Mouse (Mus musculus): Measurements from ENCODE around the gene 1110017D15Rik. TPM values are rescaled to one million over a fixed set of nuclear protein-coding genes. Genes with fewer than 3 reads are reported as not detected.

The 1110017D15Rik gene
- polyA plus RNA-seq, 1 experiment from 2014 or later, result 0.37 TPM

DNA sequence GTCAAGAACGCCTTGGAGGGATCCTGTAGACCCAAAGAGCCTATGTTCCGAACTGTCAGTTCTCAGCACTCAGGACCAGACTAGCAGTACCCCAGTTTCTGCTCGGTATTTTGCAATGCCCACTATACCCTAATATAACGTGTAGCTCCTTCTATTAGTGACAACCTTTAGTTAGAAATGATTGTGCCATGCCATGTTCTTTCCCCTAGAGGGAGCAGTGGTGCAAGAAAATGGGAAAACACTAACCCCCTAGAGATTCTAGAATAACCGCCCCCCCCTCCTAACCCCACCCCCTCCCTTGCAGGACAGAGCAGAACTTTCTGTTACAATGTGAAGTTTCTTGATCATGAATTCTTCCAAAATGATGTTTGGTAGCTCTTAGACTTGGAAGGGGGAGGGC lies 12.8 kb downstream of the 1110017D15Rik start:
- H3K9me3 ChIP-seq (ENCODE audit: low read length), result no peaks in the 10 kb centered on the region
- H3K4me3 ChIP-seq (ENCODE audit: low read length), result no peak overlapping the region
- no peak overlapping the region for H3K9ac ChIP-seq (replicated peaks; ENCODE audit: low read length)
- peaks cover 31% of the 10 kb centered on the region for H3K4me1 ChIP-seq (ENCODE audit: insufficient read depth, low read length)
- 73% methylated on average over 5 of the region's 5 CpGs for WGBS
- H3K27ac ChIP-seq (ENCODE audit: low read length), result no peak overlapping the region
- no peaks in the 10 kb centered on the region for H3K36me3 ChIP-seq (ENCODE audit: insufficient read depth, low read length)
- peaks cover 36% of the 10 kb centered on the region for H3K27me3 ChIP-seq (ENCODE audit: insufficient read depth, low read length)
- ATAC-seq (ENCODE audit: low FRiP score, low TSS enrichment), result no peak
- H3K4me2 ChIP-seq (replicated peaks; ENCODE audit: low read depth, low read length), result no peak overlapping the region

- H3K9ac ChIP-seq (replicated peaks; ENCODE audit: low read length), result peak within 1 kb of the TSS; percentile 65
- H3K4me1 ChIP-seq (ENCODE audit: insufficient read depth, low read length), result peaks cover 44% of the 10 kb centered on the region
- peak within 1 kb of the TSS; percentile 81 for H3K27ac ChIP-seq (ENCODE audit: low read length)
These were observed 14.1 kb downstream of the 1110017D15Rik start, which contains the start of gene AI464131 for GRCm38 (mm10) chr4:41502986-41503412. AI464131 (minus strand) TSS chr4:41503076.

GRCm38 (mm10) chr4:41502171-41502940 lies 14.8 kb downstream of the 1110017D15Rik start:
- Histone ChIP-seq H3K36me3 (ENCODE audit: insufficient read depth, low read length) (no peaks in the 10 kb centered on the region), H3K4me1 (ENCODE audit: insufficient read depth, low read length) (peaks cover 48% of the 10 kb centered on the region), H3K4me3 (ENCODE audit: low read length) (peak overlapping the region; percentile 48), H3K27me3 (ENCODE audit: insufficient read depth, low read length) (peaks cover 52% of the 10 kb centered on the region), H3K9me3 (ENCODE audit: low read length) (no peaks in the 10 kb centered on the region), H3K9ac (replicated peaks; ENCODE audit: low read length) (peak overlapping the region; percentile 65), H3K4me2 (replicated peaks; ENCODE audit: low read depth, low read length) (peak overlapping the region; percentile 68), H3K27ac (ENCODE audit: low read length) (peak overlapping the region; percentile 81)
- WGBS, result 7% methylated on average over 20 of the region's 20 CpGs
- ATAC-seq (ENCODE audit: low FRiP score, low TSS enrichment), result peak; percentile 58

More at GRCm38 (mm10) chr4:41502986-41503412, 14.1 kb downstream of the 1110017D15Rik start, which contains the start of gene AI464131:
- Histone ChIP-seq H3K4me2 (replicated peaks; ENCODE audit: low read depth, low read length) (peak within 1 kb of the TSS; percentile 68), H3K9me3 (ENCODE audit: low read length) (no peaks in the 10 kb centered on the region), H3K27me3 (ENCODE audit: insufficient read depth, low read length) (peaks cover 46% of the 10 kb centered on the region), H3K36me3 (ENCODE audit: insufficient read depth, low read length) (no peaks in the 10 kb centered on the region), H3K4me3 (ENCODE audit: low read length) (peak within 1 kb of the TSS; percentile 48)
- WGBS, result 0% methylated on average over 16 of the region's 18 CpGs
- peak; percentile 95 for ATAC-seq (ENCODE audit: low FRiP score, low TSS enrichment)

DNA sequence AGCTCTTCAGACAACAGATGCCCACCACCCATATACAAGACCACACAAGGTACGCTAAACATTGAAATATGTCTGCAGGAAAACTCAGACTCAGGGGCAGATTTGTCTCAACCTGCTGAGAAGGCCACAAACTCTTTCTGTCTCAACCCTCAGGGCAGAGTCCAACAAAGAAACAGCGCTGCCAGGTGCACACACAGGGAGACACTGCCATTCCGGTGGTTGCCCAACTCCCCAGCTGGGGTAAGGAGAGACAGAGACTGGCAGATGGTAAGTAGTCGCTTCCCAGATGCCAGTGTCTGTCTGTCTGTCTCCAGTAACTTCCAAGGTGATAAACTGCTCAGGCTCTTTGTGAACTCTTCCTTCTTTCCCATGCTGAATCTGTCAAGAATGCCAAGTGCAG lies 16.3 kb downstream of the 1110017D15Rik start:
- 82% methylated on average over 4 of the region's 4 CpGs for WGBS
- H3K4me2 ChIP-seq (replicated peaks; ENCODE audit: low read depth, low read length), result no peak overlapping the region

DNA sequence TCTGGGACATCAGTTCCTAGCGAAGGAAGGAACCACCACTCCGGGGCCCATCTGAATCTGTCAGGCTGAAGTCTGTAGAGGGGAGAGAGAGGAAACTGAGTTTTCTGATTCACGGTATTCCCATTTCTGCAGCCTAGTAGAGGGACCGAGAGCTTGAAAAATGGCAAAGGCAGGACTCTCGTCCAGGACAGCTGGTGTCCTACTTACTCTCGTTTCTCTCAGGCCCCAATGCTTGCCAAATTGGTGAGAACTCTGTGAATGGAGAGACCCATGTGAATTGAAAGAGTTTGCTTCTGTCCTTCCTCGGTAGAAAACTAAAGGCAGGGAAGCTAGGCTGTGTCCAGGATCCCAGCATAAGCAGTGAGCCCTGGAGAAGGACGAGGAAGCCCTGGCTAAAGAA lies 17.5 kb downstream of the 1110017D15Rik start:
- H3K4me3 ChIP-seq (ENCODE audit: low read length), result no peak overlapping the region
- no peak overlapping the region for H3K4me2 ChIP-seq (replicated peaks; ENCODE audit: low read depth, low read length)
- H3K36me3 ChIP-seq (ENCODE audit: insufficient read depth, low read length), result no peaks in the 10 kb centered on the region
- H3K27ac ChIP-seq (ENCODE audit: low read length), result no peak overlapping the region
- no peak overlapping the region for H3K9ac ChIP-seq (replicated peaks; ENCODE audit: low read length)
- ATAC-seq (ENCODE audit: low FRiP score, low TSS enrichment), result no peak
- peaks cover 57% of the 10 kb centered on the region for H3K27me3 ChIP-seq (ENCODE audit: insufficient read depth, low read length)
- 68% methylated on average over 8 of the region's 8 CpGs for WGBS
- peaks cover 39% of the 10 kb centered on the region for H3K4me1 ChIP-seq (ENCODE audit: insufficient read depth, low read length)
- H3K9me3 ChIP-seq (ENCODE audit: low read length), result no peaks in the 10 kb centered on the region

More for the DNA sequence above, 16.3 kb downstream of the 1110017D15Rik start:
- Histone ChIP-seq H3K9me3 (ENCODE audit: low read length) (no peaks in the 10 kb centered on the region), H3K9ac (replicated peaks; ENCODE audit: low read length) (no peak overlapping the region), H3K4me3 (ENCODE audit: low read length) (no peak overlapping the region), H3K27me3 (ENCODE audit: insufficient read depth, low read length) (peaks cover 57% of the 10 kb centered on the region), H3K36me3 (ENCODE audit: insufficient read depth, low read length) (no peaks in the 10 kb centered on the region), H3K27ac (ENCODE audit: low read length) (no peak overlapping the region), H3K4me1 (ENCODE audit: insufficient read depth, low read length) (peaks cover 39% of the 10 kb centered on the region)
- no peak for ATAC-seq (ENCODE audit: low FRiP score, low TSS enrichment)

GRCm38 (mm10) chr4:41498921-41499391 lies 18.2 kb downstream of the 1110017D15Rik start:
- Histone ChIP-seq H3K36me3 (ENCODE audit: insufficient read depth, low read length) (no peaks in the 10 kb centered on the region), H3K9me3 (ENCODE audit: low read length) (no peaks in the 10 kb centered on the region), H3K27ac (ENCODE audit: low read length) (no peak overlapping the region), H3K4me3 (ENCODE audit: low read length) (peak overlapping the region; percentile 39), H3K27me3 (ENCODE audit: insufficient read depth, low read length) (peaks cover 57% of the 10 kb centered on the region), H3K4me1 (ENCODE audit: insufficient read depth, low read length) (peaks cover 42% of the 10 kb centered on the region), H3K4me2 (replicated peaks; ENCODE audit: low read depth, low read length) (peak overlapping the region; percentile 51), H3K9ac (replicated peaks; ENCODE audit: low read length) (no peak overlapping the region)
- 5% methylated on average over 43 of the region's 43 CpGs for WGBS
- ATAC-seq (ENCODE audit: low FRiP score, low TSS enrichment), result no peak

- ATAC-seq (ENCODE audit: low FRiP score, low TSS enrichment), result no peak
- Histone ChIP-seq H3K27ac (ENCODE audit: low read length) (no peak overlapping the region), H3K4me2 (replicated peaks; ENCODE audit: low read depth, low read length) (peak overlapping the region; percentile 51), H3K27me3 (ENCODE audit: insufficient read depth, low read length) (peaks cover 57% of the 10 kb centered on the region), H3K36me3 (ENCODE audit: insufficient read depth, low read length) (no peaks in the 10 kb centered on the region), H3K9me3 (ENCODE audit: low read length) (no peaks in the 10 kb centered on the region), H3K4me3 (ENCODE audit: low read length) (peak overlapping the region; percentile 39), H3K4me1 (ENCODE audit: insufficient read depth, low read length) (peaks cover 39% of the 10 kb centered on the region), H3K9ac (replicated peaks; ENCODE audit: low read length) (0 out of 2 replicates have a peak overlapping the region, but pooled peaks have one; percentile 35)
- 10% methylated on average over 72 of the region's 72 CpGs for WGBS
These were observed 18.9 kb downstream of the 1110017D15Rik start for GRCm38 (mm10) chr4:41497995-41498845.

DNA sequence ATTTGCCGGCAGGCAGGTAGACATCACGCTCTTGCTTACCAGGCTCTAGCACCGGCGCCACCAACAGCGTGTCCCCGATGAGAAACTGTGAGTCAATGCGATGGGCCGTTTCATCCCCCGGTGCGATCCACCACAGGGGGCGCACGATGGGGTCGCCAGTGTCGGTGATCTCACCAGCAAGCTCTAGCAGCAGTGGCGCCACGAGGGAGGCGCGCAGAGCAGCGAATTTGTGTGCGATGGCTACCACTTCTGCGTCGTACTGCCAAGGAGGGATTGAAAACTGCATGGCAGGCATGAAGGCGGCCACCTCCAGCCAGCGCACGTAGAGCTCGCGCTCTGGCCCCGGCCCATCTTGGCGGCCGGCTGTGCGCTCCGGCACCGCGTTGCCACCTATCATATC lies 19.6 kb downstream of the 1110017D15Rik start:
- Histone ChIP-seq H3K9ac (replicated peaks; ENCODE audit: low read length) (peak overlapping the region; percentile 35; the same call in 1 of the 2 replicates), H3K4me3 (ENCODE audit: low read length) (peak overlapping the region; percentile 39), H3K4me2 (replicated peaks; ENCODE audit: low read depth, low read length) (peak overlapping the region; percentile 51), H3K4me1 (ENCODE audit: insufficient read depth, low read length) (peaks cover 36% of the 10 kb centered on the region), H3K27ac (ENCODE audit: low read length) (no peak overlapping the region), H3K27me3 (ENCODE audit: insufficient read depth, low read length) (peaks cover 57% of the 10 kb centered on the region), H3K9me3 (ENCODE audit: low read length) (no peaks in the 10 kb centered on the region), H3K36me3 (ENCODE audit: insufficient read depth, low read length) (no peaks in the 10 kb centered on the region)
- WGBS, result 3% methylated on average over 34 of the region's 34 CpGs
- ATAC-seq (ENCODE audit: low FRiP score, low TSS enrichment), result no peak; the same call in 1 of the 2 replicates

DNA sequence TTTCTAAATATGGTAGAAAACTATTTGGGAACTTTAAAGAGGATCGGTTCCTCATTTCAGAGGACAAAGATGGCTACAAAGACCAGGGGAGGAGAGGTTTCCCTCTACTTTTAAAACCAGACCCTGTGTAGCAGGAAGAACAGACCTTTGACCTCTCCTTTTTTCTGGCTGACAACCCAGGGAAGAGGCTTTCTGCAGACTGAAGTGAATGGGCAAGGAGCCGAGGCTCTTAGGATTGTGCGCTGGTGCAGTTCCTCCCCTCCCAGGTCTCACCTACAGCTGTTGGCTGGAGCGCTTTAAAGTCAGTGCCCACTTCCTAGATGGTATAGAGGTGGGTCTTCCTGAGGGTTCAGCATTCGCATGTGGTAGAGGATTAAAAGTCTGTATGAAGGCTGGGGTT lies 20.1 kb downstream of the 1110017D15Rik start:
- no peak for ATAC-seq (ENCODE audit: low FRiP score, low TSS enrichment)

More for the DNA sequence above, 20.1 kb downstream of the 1110017D15Rik start:
- Histone ChIP-seq H3K36me3 (ENCODE audit: insufficient read depth, low read length) (no peaks in the 10 kb centered on the region), H3K9me3 (ENCODE audit: low read length) (no peaks in the 10 kb centered on the region), H3K9ac (replicated peaks; ENCODE audit: low read length) (no peak overlapping the region), H3K4me2 (replicated peaks; ENCODE audit: low read depth, low read length) (peak overlapping the region; percentile 51; the same call in 1 of the 2 replicates), H3K27me3 (ENCODE audit: insufficient read depth, low read length) (peaks cover 51% of the 10 kb centered on the region), H3K4me1 (ENCODE audit: insufficient read depth, low read length) (peaks cover 31% of the 10 kb centered on the region), H3K4me3 (ENCODE audit: low read length) (no peak overlapping the region), H3K27ac (ENCODE audit: low read length) (no peak overlapping the region)
- 60% methylated on average over 5 of the region's 5 CpGs for WGBS
